Mouse (Mus musculus) Patski (cell line): ENCODE measurements around the gene Enox1. TPM values are rescaled to one million over a fixed set of nuclear protein-coding genes. Genes with fewer than 3 reads are reported as not detected.

ENCODE experiments used
- ATAC-seq: fragments of 100-300 bp; one replicate; pipeline ENCODE4 v1.8.0; 2021
- CTCF ChIA-PET: fragments of 350-600 bp; sonication (Branson Sonifier 250); formaldehyde crosslinking; loops from one replicate; lab custom pipeline; 2022; ENCODE audit warnings: inconsistent platforms; lab: Charles Lee
- POLR2A ChIA-PET: fragments of 350-600 bp; sonication (Branson Sonifier 250); formaldehyde crosslinking; loops from one replicate; lab custom pipeline; 2022; ENCODE audit warnings: antibody characterized with exemption, inconsistent platforms; lab: Charles Lee
- DNase-seq: peaks from one replicate; pipeline ENCODE4 v3.0.0-alpha.2; 2011; ENCODE audit warnings: low read depth, low spot score
- H3K27me3 ChIP-seq: fragments of 371-371 bp; one replicate; pipeline ENCODE4 v1.5.1; 2021
- CTCF ChIP-seq: fragments of 100-300 bp; IDR thresholded peaks from one replicate; pipeline ENCODE4 v1.5.1; 2021
- in situ Hi-C: fragments of 300-500 bp; cut with MboI; formaldehyde crosslinking; loops from 3 replicates; pipeline ENCODE4 v1.11.1; 2018; ENCODE audit warnings: low pct_unique_long_range_greater_than_20kb, mixed read lengths
- polyA plus RNA-seq: library from polyadenylated mRNA; unstranded; gene quantifications from one replicate; pipeline ENCODE4 v1.2.3, GENCODE M21; 2021

Enox1 gene
- polyA plus RNA-seq, 1 experiment from 2014 or later = 2.4 TPM

GRCm38 (mm10) chr14:77387877-77388276 lies 231.3 kb downstream of the Enox1 start:
- CTCF ChIA-PET = no interaction called here

GRCm38 (mm10) chr14:77389276-77389675 lies 232.7 kb downstream of the Enox1 start:
- H3K27me3 ChIP-seq = no peaks in the 10 kb centered on the region
- ChIA-PET POLR2A (no interaction called here), CTCF (no interaction called here)
- no peak for ATAC-seq
- no peak for TF ChIP-seq CTCF
- in situ Hi-C loops = loop anchor here (10.0 kb wide), 1 partner anchor 234 kb away; the partner anchor contains the start of gene Enox1
- no peak for DNase-seq

More at GRCm38 (mm10) chr14:77387877-77388276, 231.3 kb downstream of the Enox1 start:
- DNase-seq = no peak
- no peaks in the 10 kb centered on the region for H3K27me3 ChIP-seq
- ATAC-seq = no peak
- in situ Hi-C loops = loop anchor here (10.0 kb wide), 1 partner anchor 233 kb away; the partner anchor contains the start of gene Enox1
- no peak for TF ChIP-seq CTCF
- POLR2A ChIA-PET = no interaction called here

GRCm38 (mm10) chr14:77392476-77392875 lies 235.9 kb downstream of the Enox1 start:
- no peak for TF ChIP-seq CTCF
- DNase-seq = no peak
- CTCF ChIA-PET = interaction anchor here (1.0 kb wide), 1 partner anchor 21 kb away, joined by 3 read pairs; no protein-coding TSS in a partner anchor
- ATAC-seq = no peak
- in situ Hi-C loops = no loop called here
- H3K27me3 ChIP-seq = no peaks in the 10 kb centered on the region
- POLR2A ChIA-PET = no interaction called here

GRCm38 (mm10) chr14:77406241-77407114 lies 249.9 kb downstream of the Enox1 start:
- POLR2A ChIA-PET = no interaction called here
- in situ Hi-C loops = no loop called here
- ATAC-seq (no peak), DNase-seq (no peak)
- CTCF ChIA-PET = no interaction called here
- TF ChIP-seq CTCF = no peak
- H3K27me3 ChIP-seq = no peaks in the 10 kb centered on the region

GRCm38 (mm10) chr14:77409271-77409940 lies 252.8 kb downstream of the Enox1 start:
- in situ Hi-C loops = no loop called here
- no peak for TF ChIP-seq CTCF
- ATAC-seq (no peak), DNase-seq (no peak)
- no peaks in the 10 kb centered on the region for H3K27me3 ChIP-seq
- POLR2A ChIA-PET = no interaction called here
- CTCF ChIA-PET = interaction anchor here (1.2 kb wide), 1 partner anchor 14 kb away, joined by 4 read pairs; no protein-coding TSS in a partner anchor

GRCm38 (mm10) chr14:77410354-77410753 lies 253.8 kb downstream of the Enox1 start:
- no peaks in the 10 kb centered on the region for H3K27me3 ChIP-seq
- TF ChIP-seq CTCF = no peak
- CTCF ChIA-PET = no interaction called here
- no peak for ATAC-seq
- in situ Hi-C loops = no loop called here
- POLR2A ChIA-PET = no interaction called here
- DNase-seq = no peak

- in situ Hi-C loops = no loop called here
- ChIA-PET CTCF (interaction anchor here (0.8 to 1.2 kb wide), 2 partner anchors 12 to 21 kb away, joined by 3 to 4 read pairs; no protein-coding TSS in a partner anchor), POLR2A (interaction anchor here (1.2 kb wide), 1 partner anchor 10 kb away, joined by 3 read pairs; no protein-coding TSS in a partner anchor)
- no peak for TF ChIP-seq CTCF
- DNase-seq (no peak), ATAC-seq (no peak)
- H3K27me3 ChIP-seq = no peaks in the 10 kb centered on the region
Observed at GRCm38 (mm10) chr14:77413106-77413505, 256.5 kb downstream of the Enox1 start.

- DNase-seq (no peak), ATAC-seq (no peak)
- ChIA-PET POLR2A (no interaction called here), CTCF (no interaction called here)
- H3K27me3 ChIP-seq = no peaks in the 10 kb centered on the region
- TF ChIP-seq CTCF = no peak
- in situ Hi-C loops = no loop called here
Observed at GRCm38 (mm10) chr14:77416358-77416757, 259.8 kb downstream of the Enox1 start.

- in situ Hi-C loops = no loop called here
- CTCF ChIA-PET = no interaction called here
- no peak for DNase-seq
- no peak for ATAC-seq
- H3K27me3 ChIP-seq = no peaks in the 10 kb centered on the region
- POLR2A ChIA-PET = no interaction called here
- TF ChIP-seq CTCF = no peak
Observed at GRCm38 (mm10) chr14:77421031-77421430, 264.5 kb downstream of the Enox1 start.

GRCm38 (mm10) chr14:77423194-77423593 lies 266.6 kb downstream of the Enox1 start:
- ChIA-PET CTCF (interaction anchor here (1.5 kb wide), 1 partner anchor 14 kb away, joined by 4 read pairs; no protein-coding TSS in a partner anchor), POLR2A (interaction anchor here (1.1 kb wide), 1 partner anchor 37 kb away, joined by 3 read pairs; no protein-coding TSS in a partner anchor)
- no peaks in the 10 kb centered on the region for H3K27me3 ChIP-seq
- in situ Hi-C loops = no loop called here
- ATAC-seq (peak; percentile 78), DNase-seq (peak; percentile 10)
- no peak for TF ChIP-seq CTCF

GRCm38 (mm10) chr14:77439426-77439825 lies 282.9 kb downstream of the Enox1 start:
- ChIA-PET CTCF (no interaction called here), POLR2A (no interaction called here)
- TF ChIP-seq CTCF = no peak
- no peaks in the 10 kb centered on the region for H3K27me3 ChIP-seq
- DNase-seq (no peak), ATAC-seq (no peak)
- in situ Hi-C loops = no loop called here
